Mouse (Mus musculus): Measurements from ENCODE around the gene Gm20671.
"Not testable (repeated sequence)": the region's sequence is repeated elsewhere in the genome, so short reads cannot be mapped to it uniquely, and the experiment has no call there.

The Gm20671 gene

DNA sequence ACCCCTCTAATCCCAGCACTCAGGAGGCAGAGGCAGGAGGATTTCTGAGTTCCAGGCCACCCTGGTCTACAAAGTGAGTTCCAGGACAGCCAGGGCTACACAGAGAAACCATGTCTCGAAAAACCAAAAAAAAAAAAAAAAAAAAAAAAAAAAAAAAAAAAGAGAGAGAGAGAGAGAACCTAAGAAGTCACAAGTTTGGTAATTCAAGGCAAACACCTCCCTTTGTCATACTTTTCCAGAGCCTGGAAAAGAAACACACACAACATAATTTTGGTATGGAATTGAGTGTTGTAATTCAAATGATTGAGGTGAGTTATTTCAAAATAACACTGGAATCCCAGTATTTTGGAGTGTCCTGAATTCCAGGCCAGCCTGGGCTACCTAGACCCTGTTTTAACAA is 40.5 kb downstream of the Gm20671 start:
- DNase-seq (ENCODE audit: extremely low spot score, low read depth, low spot score), result not testable (repeated sequence)

DNA sequence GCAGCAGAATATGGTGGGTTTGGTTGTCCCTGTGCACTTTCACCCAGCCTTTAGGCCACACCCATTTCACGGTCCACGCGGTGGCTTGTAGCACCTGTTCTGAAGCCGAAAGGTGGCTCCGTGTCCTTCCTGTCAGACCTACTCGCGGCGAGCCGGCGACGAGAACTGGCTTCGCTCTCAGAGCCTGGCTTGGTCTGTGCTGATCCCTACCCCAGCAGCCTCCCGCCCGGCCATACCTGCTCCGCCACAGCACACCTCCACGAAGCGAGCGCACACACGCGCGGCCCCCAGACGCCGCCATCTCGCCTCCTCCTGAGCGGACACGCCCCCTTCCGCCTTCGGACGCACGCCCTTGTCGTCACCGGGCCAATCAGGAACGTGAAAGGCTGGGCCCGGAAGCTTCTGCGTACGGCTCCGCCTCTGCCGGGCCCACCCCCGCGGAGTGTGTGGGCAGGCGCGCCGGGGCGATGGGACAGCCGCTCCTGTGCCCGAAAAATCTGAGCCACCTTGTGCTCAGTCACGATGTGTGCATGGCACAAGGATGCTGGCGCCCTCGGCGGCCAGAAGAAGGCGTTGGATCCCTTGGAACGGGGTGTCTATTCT is 41.5 kb downstream of the Gm20671 start, which contains the start of gene Pisd:
Gene Pisd, minus strand, starts transcription at position 334 of the 603 bp plus-strand sequence.
- DNase-seq (ENCODE audit: extremely low spot score, low read depth, low spot score), result peak; percentile 66

- DNase-seq (ENCODE audit: extremely low spot score, low read depth, low spot score), result no peak
Observed at GRCm38 (mm10) chr5:32784726-32785125, 42.2 kb downstream of the Gm20671 start.

- no peak for DNase-seq (ENCODE audit: extremely low spot score, low read depth, low spot score)
Observed at GRCm38 (mm10) chr5:32781596-32781995, 45.3 kb downstream of the Gm20671 start.

- no peak for DNase-seq (ENCODE audit: extremely low spot score, low read depth, low spot score)
Observed at GRCm38 (mm10) chr5:32778168-32778567, 48.7 kb downstream of the Gm20671 start.

GRCm38 (mm10) chr5:32772361-32772760 is 54.5 kb downstream of the Gm20671 start:
- no peak for DNase-seq (ENCODE audit: extremely low spot score, low read depth, low spot score)

DNA sequence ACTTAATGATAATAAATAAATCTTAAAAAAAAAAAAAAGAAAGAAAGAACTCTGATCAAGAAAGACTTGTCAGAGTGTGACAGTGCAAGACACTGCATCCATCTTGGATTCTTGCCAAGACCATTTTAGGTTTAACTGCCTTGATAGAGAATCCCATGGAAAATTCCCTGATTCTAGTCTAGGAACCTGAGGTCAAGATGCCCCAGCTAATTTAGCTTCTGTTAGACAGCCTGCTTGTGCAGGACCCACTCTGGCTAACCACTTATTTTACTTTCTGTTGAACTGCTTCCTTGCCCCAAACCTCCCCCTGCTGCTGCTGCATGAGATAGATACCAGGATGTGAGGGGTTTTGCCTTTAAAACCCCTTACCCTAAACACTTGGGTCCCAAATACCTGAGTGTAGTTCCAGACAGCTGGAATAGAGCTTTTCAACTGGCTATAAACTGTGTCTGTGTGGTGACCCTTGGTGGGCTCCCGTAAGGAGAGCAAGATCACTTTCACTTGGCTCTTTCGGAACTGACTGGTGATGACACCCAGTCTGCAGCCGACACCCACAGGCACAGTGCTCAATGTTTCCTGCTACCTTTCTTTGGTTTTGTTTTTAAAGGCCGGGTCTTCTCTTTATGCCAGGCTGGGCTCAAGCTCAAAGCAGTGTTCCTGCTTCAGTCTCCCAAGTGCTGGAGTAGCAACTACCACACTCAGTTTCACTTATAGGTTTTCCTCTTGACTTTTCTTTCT is 59.1 kb downstream of the Gm20671 start:
- DNase-seq (ENCODE audit: extremely low spot score, low read depth, low spot score), result no peak

DNA sequence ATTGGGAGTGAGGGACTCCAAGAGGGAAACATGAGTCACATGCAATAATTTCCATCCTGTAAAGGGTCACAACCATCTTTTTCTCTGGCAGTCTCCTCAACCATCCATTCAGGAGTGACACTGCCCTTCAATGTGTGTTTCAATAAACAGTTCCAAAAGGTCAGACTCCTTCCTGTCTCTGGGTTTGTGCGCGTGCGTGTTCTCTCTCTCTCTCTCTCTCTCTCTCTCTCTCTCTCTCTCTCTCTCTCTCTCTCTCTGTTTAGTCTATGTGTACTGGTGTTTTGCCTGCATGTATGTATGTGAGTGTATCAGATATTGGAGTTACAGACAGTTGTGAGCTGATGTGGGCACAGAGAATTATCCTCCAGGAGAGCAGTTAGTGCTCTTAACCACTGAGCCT is 59.9 kb downstream of the Gm20671 start:
- DNase-seq (ENCODE audit: extremely low spot score, low read depth, low spot score), result no peak

DNA sequence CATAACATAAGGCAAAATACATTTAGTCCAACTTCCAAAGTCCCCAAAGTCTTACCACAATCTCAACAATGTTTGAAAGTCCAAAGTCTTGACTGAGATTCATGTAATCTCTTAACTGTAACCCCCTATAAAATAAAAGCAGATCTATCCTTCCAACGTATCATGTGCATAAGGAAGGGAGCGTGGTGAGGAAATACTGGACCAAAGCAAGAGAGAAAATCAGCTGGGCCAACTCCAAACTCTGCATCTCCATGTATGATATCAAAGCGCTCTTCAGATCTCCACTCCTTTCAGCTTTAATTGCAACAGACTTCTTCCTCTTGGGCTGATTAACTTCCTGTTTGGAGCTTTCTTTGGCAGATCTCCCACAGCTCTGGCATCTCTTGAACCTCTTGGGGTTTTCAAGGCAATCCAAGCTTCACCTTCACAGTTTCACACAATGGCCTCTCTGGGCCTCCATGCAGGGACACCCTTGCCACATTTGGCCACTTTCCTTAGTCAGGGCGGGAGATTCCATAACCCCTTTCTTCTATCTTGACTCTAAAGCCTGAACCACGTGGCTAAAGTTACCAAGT is 65.3 kb downstream of the Gm20671 start:
- DNase-seq (ENCODE audit: extremely low spot score, low read depth, low spot score), result no peak

GRCm38 (mm10) chr5:32760787-32761186 is 66.1 kb downstream of the Gm20671 start:
- no peak for DNase-seq (ENCODE audit: extremely low spot score, low read depth, low spot score)

GRCm38 (mm10) chr5:32760352-32760751 is 66.6 kb downstream of the Gm20671 start:
- DNase-seq (ENCODE audit: extremely low spot score, low read depth, low spot score), result not testable (repeated sequence)

- DNase-seq (ENCODE audit: extremely low spot score, low read depth, low spot score), result no peak
Observed at GRCm38 (mm10) chr5:32759662-32760061, 67.2 kb downstream of the Gm20671 start.

GRCm38 (mm10) chr5:32756141-32756540 is 70.8 kb downstream of the Gm20671 start:
- no peak for DNase-seq (ENCODE audit: extremely low spot score, low read depth, low spot score)

GRCm38 (mm10) chr5:32751736-32752135 is 75.2 kb downstream of the Gm20671 start:
- no peak for DNase-seq (ENCODE audit: extremely low spot score, low read depth, low spot score)

- DNase-seq (ENCODE audit: extremely low spot score, low read depth, low spot score), result no peak
Observed at GRCm38 (mm10) chr5:32748936-32749335, 78.0 kb downstream of the Gm20671 start.

- DNase-seq (ENCODE audit: extremely low spot score, low read depth, low spot score), result peak; percentile 35
Observed at GRCm38 (mm10) chr5:32747650-32748375, 79.1 kb downstream of the Gm20671 start.

DNA sequence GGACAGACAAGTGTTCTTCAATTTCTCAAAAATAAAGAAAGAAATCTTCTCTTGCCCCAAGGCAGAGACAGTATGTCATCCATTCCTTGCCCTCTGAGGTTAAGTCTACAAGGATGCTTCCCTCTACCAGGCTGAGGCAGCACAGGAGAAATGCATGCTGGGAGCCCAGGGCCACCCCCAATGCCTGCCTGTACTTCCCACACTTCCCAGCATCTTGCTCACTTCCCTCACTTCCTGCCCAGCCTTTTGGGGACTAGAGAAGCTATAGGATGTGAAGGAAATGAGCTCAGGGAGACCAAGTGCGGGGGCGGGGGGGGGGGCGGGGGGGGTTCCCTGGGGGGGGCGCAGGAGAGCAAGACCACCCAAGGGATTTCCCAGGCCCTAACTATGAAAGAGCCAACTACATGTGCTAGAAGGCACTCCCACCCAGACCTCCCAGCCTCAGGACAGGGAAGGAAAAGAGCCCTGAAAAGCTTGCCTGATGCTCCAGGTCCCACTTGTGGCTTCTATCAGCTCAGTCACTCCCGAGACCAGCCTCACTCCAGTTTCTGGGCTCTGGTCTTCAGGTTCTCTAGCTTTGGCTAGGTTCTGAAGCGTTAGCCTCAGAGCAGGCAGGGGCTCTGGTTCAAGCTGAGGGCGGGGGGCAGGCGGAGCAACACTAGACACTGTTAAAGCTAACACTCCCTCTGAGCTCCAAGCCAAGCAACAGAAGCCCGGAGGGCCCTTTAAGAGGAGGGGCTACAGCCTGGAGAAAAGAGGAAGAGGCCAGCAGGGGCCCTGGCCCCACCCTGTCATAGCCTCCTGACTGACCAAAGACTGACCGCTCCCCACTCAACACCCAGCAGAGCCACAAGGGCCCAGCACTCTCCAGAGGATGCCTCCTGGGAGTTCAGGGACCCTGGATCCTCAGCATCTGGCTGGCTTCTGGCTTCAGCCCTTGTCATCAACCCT is 80.9 kb downstream of the Gm20671 start:
- DNase-seq (ENCODE audit: extremely low spot score, low read depth, low spot score), result no peak

DNA sequence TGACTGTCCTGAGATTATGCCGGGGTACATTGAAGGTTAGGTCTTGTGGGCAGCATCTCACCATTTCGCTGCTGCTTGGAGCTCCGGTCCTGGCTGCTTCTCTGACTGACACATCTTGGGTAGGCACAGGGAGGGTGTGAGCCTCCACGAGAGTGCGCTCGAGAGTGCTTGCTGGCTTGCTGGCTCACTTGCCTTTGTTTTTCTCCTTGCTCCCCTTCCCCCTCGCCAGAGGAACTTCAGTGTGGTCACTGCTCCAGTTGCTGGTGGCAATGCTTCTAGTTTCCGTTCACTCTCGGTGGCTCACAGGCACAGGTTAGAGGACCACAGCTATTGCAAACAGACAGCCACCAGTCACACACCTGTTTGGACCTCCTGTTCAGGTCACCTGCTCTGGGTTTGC is 84.8 kb downstream of the Gm20671 start:
- DNase-seq (ENCODE audit: extremely low spot score, low read depth, low spot score), result no peak

DNA sequence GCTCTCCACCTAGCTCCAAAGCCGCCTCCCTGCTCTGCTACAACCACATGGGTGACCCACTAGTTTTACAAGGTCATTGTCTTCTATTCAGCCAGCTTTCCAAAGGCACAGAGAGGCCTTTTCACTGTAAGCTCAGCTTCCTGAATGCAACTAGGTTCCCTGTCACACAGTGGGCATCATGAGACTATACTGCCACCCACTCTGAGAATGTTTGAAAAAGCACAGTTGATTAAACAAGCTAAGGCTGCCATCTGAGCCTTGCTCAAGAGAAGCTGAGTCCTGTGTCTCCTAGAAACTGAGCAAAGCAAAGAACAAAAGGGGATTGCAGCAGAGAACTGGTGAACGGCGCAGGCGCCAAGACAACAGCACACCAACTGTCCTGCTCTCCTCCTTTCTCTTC is 85.5 kb downstream of the Gm20671 start:
- not testable (repeated sequence) for DNase-seq (ENCODE audit: extremely low spot score, low read depth, low spot score)

DNA sequence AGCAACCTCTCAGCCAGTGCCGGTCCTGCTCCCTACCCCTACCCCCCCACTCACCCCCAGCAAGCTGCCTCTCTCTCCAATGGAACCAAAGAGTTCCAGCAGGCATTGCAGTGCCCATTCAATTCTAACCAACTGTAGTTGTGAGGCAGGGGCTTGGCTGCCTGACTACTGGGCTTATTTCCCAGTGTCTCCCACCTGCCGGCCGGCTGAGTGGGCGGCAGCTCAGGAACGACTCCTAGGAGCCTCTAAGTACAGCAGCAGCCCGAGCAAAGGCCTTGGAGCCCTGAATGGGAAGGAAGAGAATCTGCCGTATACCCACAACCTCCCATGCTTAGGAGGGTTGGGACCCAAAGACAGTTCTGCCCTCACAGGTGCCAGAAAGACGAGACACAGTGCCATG is 86.1 kb downstream of the Gm20671 start:
- not testable (repeated sequence) for DNase-seq (ENCODE audit: extremely low spot score, low read depth, low spot score)

All from hindlimb bud, embryonic 11.5 days (tissue).